Mouse (Mus musculus) activated CD4-positive, CD25-positive, alpha-beta regulatory T cell, adult 4 months (primary cell): ENCODE results near the gene Bmpr1b. TPM values are rescaled to one million over a fixed set of nuclear protein-coding genes. Genes with fewer than 3 reads are reported as not detected.

Experiments used
- ATAC-seq: one replicate; pipeline ENCODE4 v1.8.0; 2017
- polyA plus RNA-seq, 2 experiments: library from polyadenylated mRNA; unstranded; fragments of 100-300 nt; shearing (Covaris generic); gene quantifications; one replicate each; pipeline ENCODE4 v1.2.1; 2017

The Bmpr1b gene
- polyA plus RNA-seq, 2 experiments from 2014 or later: not detected

DNA sequence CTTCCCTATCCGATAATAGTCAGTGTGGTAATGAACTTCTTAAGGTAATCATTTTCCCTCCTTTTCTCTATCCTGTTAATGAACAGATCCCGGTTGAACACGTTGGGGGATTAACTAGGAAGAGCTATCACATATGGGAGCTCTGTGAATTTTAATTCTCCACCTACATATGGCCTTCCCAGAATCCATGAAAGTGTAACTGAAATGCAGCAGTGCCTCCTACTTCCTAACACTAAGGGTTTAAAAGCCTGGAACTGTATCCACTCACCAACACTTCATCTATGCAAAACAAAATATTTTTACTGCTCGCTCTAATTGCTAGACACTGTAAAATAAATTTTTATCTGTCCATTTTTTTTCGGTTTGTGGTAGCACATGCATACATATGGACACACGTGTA lies 63.0 kb downstream of the Bmpr1b start:
- no peak for ATAC-seq

GRCm38 (mm10) chr3:142104027-142104805 lies 65.0 kb downstream of the Bmpr1b start:
- ATAC-seq: no peak

GRCm38 (mm10) chr3:142103622-142104021 lies 65.6 kb downstream of the Bmpr1b start:
- ATAC-seq: no peak

DNA sequence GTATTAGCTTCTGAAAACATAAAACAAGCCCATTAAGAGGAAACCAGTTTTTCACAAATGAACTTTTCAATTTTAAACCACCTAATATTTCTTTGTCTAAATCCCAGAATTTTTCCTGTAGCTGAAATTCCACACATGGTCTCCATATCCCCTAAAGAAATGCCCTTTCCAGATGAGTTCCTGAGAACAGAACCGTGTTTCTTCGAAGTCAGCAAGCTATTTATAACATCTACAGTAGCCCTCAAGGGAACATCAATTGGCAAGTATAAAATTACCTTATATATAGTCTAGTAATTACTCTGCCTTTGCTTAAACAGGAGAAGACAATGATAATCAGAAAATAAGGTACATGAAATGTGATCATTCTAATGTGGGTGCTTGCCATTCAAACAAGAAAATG lies 70.1 kb downstream of the Bmpr1b start:
- ATAC-seq: no peak

DNA sequence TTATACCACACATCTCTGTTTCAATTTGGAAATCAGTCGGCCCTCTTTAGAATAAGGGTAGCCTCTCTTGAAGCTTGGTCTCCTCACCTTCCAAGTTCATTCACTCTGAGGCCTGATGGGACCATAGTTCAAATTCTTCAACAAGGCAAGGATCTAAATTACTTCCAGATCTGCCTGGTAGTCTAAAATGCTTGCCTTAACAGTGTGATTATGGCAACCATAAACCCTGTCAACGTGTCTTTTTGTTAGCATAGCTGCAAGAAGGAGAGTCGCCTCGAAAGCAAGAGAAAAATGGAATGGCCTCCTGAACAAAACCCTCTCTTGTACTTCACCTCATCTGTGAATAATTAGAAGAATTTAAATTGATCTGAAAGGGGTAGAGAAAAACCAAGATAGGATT lies 75.2 kb downstream of the Bmpr1b start:
- ATAC-seq: no peak

DNA sequence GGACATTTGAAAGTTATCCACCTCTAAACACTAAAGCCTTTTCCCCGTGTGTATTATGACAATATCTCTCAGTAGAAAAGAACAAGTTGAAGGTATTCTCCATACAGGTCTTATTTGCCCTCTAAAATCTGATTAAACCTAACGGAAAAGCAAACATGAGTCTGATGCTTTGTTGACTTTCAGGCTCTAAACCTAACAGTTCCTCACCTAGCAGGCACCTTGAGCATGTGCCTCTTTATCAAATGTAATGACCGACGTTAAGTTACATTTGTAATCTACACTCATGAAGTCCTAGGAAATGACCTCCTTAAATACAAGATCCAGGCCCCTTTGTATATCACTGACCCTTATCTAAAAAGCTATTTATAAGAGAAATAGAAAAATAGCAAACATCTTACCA lies 79.5 kb downstream of the Bmpr1b start:
- no peak for ATAC-seq

GRCm38 (mm10) chr3:142085938-142086337 lies 83.3 kb downstream of the Bmpr1b start:
- ATAC-seq: no peak

- no peak for ATAC-seq
Measured at GRCm38 (mm10) chr3:142084091-142084490, 85.1 kb downstream of the Bmpr1b start.

- ATAC-seq: no peak
Measured at GRCm38 (mm10) chr3:142077723-142078302, 91.4 kb downstream of the Bmpr1b start.

- ATAC-seq: no peak
Measured at GRCm38 (mm10) chr3:142071601-142072000, 97.6 kb downstream of the Bmpr1b start.

DNA sequence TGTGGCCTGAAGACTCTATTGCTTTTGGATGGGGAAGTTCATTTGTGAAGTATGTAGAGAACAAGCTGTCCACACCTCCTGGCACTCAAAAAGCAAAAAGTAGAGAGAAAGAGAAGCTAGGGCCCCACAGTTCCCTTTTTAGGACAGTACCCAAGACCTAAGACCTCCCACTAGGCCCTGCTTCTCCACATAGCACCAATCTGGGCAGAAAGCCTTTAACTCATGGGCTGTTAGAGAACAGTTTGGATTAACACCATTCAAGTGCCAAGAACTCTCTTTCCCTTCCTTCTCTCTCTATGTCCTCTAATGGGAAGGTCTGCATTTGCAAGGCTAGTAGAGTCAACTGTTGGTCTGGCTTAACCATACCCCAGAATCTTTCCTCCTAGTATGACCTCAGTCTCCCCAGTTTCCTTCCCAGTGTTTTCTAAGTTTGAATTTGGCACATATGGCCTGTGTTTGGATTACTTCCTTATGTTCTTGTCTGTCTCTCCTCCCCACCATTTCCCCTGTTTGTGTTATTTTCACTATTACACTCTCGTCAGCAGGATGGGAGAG lies 102.4 kb downstream of the Bmpr1b start:
- ATAC-seq: no peak

GRCm38 (mm10) chr3:142065111-142065510 lies 104.1 kb downstream of the Bmpr1b start:
- ATAC-seq: no peak

- ATAC-seq: no peak
Measured at GRCm38 (mm10) chr3:142063536-142064226, 105.5 kb downstream of the Bmpr1b start.

- ATAC-seq: no peak
Measured at GRCm38 (mm10) chr3:142061267-142061666, 108.0 kb downstream of the Bmpr1b start.

DNA sequence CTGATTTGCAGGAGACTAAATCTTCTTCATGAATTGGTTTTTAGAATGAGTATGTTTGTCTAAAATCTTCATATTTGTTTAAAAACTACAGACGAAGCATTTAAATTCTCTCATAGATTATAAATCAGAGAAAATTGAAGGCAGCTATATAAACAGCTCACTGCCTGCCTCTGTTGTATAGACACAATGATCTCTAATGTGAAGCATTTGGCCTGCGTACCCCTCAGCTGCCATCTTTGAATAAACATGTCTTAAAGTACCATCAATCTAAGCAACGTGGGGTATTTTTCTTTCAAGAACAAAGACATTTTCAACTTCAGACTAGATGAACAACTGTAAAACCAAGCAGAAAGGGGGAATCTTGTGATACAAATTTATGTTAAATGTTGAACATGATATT lies 109.3 kb downstream of the Bmpr1b start:
- ATAC-seq: no peak

- ATAC-seq: no peak
Measured at GRCm38 (mm10) chr3:142050681-142051080, 118.5 kb downstream of the Bmpr1b start.

- ATAC-seq: no peak
Measured at GRCm38 (mm10) chr3:142049610-142050009, 119.6 kb downstream of the Bmpr1b start.

GRCm38 (mm10) chr3:142049093-142049492 lies 120.1 kb downstream of the Bmpr1b start:
- no peak for ATAC-seq

DNA sequence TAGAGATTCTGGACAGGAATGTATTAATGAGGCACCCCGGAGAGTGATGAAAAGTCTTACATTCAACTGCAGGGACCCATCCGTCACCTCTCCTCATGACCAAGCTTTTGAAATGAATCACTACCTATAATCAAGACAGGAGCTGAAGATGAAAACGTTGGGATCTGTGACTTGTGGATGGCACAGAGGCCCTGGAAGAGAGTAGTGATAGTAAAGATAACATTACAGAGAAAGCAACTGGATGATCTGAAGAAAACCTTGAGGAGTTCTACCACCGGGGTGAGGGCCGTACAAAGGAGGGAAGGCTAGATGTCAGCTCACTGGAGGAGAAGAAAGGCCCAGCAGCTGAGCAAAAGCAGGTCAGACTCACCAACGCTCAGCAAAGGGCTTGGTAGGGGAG lies 120.7 kb downstream of the Bmpr1b start:
- no peak for ATAC-seq

GRCm38 (mm10) chr3:142043463-142043862 lies 125.8 kb downstream of the Bmpr1b start:
- ATAC-seq: no peak

DNA sequence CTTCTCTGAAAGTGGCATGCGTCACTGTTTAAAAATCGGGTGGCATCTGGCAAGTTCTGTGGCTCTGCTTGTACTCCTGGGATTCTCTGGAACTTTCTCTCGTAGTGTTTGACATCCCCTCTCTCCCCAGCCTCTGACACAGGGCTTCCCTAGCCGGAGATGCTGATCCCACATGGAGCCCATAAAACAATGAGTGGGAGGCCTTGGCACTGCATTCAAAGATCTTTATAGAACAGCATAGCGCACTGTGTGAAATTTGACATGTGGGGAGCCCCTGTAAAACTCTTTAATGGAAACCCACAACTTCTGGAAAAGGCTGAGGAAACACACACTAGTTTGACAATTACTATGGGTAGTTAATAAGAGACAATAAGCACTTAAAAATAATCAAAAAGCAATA lies 126.2 kb downstream of the Bmpr1b start:
- ATAC-seq: no peak

GRCm38 (mm10) chr3:142040345-142040744 lies 128.9 kb downstream of the Bmpr1b start:
- no peak for ATAC-seq

DNA sequence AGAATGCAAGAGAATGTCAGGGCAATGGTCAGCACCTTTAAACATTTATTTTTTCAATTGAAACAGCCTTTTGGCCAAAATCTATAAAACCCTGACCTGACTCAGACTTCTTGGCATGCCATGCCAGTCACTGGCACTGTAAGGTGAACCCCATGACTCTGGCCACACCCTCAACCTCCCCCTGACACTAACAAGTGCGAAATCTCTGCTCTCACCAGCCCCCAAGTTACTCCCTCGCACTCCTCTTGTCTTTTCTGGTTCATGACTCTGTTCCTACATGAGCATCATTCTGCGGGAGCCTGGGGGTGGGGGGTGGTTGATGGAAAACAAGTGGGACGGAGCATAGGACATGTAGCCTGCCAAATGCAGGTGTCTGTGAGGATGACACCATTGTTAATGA lies 135.1 kb downstream of the Bmpr1b start:
- ATAC-seq: no peak

GRCm38 (mm10) chr3:142019716-142020115 lies 149.5 kb downstream of the Bmpr1b start:
- no peak for ATAC-seq
